1 mouse cellular context compared by ENCODE assay signal in genomic region chr1:186855474-186856036, GRCm38 (mm10).
TF ChIP-seq lines count a peak whose summit lies in the region.

No protein-coding gene starts in this region.

TF ChIP-seq in CH12.LX, 34 proteins besides CTCF, POLR2A, EP300 and RAD21 (continued from another document):
- TF ChIP-seq TCF12 (IDR thresholded peaks at IDR 0.05; ENCODE audit: low read depth, low read length) (no peak), MAX (IDR thresholded peaks at IDR 0.05; ENCODE audit: low read length) (no peak), MYC (IDR thresholded peaks at IDR 0.05; ENCODE audit: low read depth, low read length) (no peak), NELFE (IDR thresholded peaks at IDR 0.05; ENCODE audit: low read depth, low read length) (no peak), SMC3 (IDR thresholded peaks at IDR 0.05; ENCODE audit: low read depth, low read length) (no peak), MAZ (IDR thresholded peaks at IDR 0.05; ENCODE audit: low read depth, low read length) (no peak), ZKSCAN1 (IDR thresholded peaks at IDR 0.05; ENCODE audit: borderline replicate concordance, low read depth, low read length) (no peak)
